Mouse (Mus musculus): ENCODE results near the gene Trim62. TPM values are rescaled to one million over a fixed set of nuclear protein-coding genes. Genes with fewer than 3 reads are reported as not detected.

The Trim62 gene
- polyA plus RNA-seq, 1 experiment from 2014 or later = 18.5 TPM

- peak overlapping the region; percentile 88 for H3K4me2 ChIP-seq (ENCODE audit: low read length)
- peak overlapping the region; percentile 44 for H3K4me3 ChIP-seq (ENCODE audit: low read depth, low read length)
- peak overlapping the region; percentile 70 for H3K9ac ChIP-seq (ENCODE audit: low read depth, low read length)
- no peaks in the 10 kb centered on the region for H3K9me3 ChIP-seq (replicated peaks; ENCODE audit: control insufficient read depth, low read length, poor library complexity, severe bottlenecking)
- H3K36me3 ChIP-seq (ENCODE audit: control insufficient read depth, insufficient read depth, low read length) = no peaks in the 10 kb centered on the region
- peaks cover 8% of the 10 kb centered on the region for H3K4me1 ChIP-seq (ENCODE audit: control insufficient read depth, insufficient read depth, low read length)
- 14% methylated on average over 36 of the region's 36 CpGs for WGBS
- peak; percentile 93 for ATAC-seq
- H3K27ac ChIP-seq (ENCODE audit: low read length) = peak overlapping the region; percentile 41; the same call in 1 of the 2 replicates
- H3K27me3 ChIP-seq (ENCODE audit: control insufficient read depth, insufficient read depth, low read depth, low read length) = peaks cover 15% of the 10 kb centered on the region
Observed at GRCm38 (mm10) chr4:128924841-128925606, 41.6 kb downstream of the Trim62 start.

- no peak overlapping the region for H3K4me2 ChIP-seq (ENCODE audit: low read length)
- no peak for ATAC-seq
- H3K4me1 ChIP-seq (ENCODE audit: control insufficient read depth, insufficient read depth, low read length) = no peaks in the 10 kb centered on the region
- H3K4me3 ChIP-seq (ENCODE audit: low read depth, low read length) = no peak overlapping the region
- H3K9me3 ChIP-seq (replicated peaks; ENCODE audit: control insufficient read depth, low read length, poor library complexity, severe bottlenecking) = no peaks in the 10 kb centered on the region
- no peak overlapping the region for H3K9ac ChIP-seq (ENCODE audit: low read depth, low read length)
- no peaks in the 10 kb centered on the region for H3K27me3 ChIP-seq (ENCODE audit: control insufficient read depth, insufficient read depth, low read depth, low read length)
- no peaks in the 10 kb centered on the region for H3K36me3 ChIP-seq (ENCODE audit: control insufficient read depth, insufficient read depth, low read length)
- 80% methylated on average over 7 of the region's 7 CpGs for WGBS
- H3K27ac ChIP-seq (ENCODE audit: low read length) = no peak overlapping the region
Observed at GRCm38 (mm10) chr4:128932783-128933182, 49.4 kb downstream of the Trim62 start.

- Histone ChIP-seq H3K36me3 (ENCODE audit: control insufficient read depth, insufficient read depth, low read length) (no peaks in the 10 kb centered on the region), H3K9ac (ENCODE audit: low read depth, low read length) (no peak overlapping the region), H3K9me3 (replicated peaks; ENCODE audit: control insufficient read depth, low read length, poor library complexity, severe bottlenecking) (no peaks in the 10 kb centered on the region), H3K27me3 (ENCODE audit: control insufficient read depth, insufficient read depth, low read depth, low read length) (no peaks in the 10 kb centered on the region), H3K4me1 (ENCODE audit: control insufficient read depth, insufficient read depth, low read length) (no peaks in the 10 kb centered on the region), H3K27ac (ENCODE audit: low read length) (no peak overlapping the region), H3K4me2 (ENCODE audit: low read length) (no peak overlapping the region), H3K4me3 (ENCODE audit: low read depth, low read length) (no peak overlapping the region)
- 72% methylated on average over 5 of the region's 5 CpGs for WGBS
- ATAC-seq = no peak
Observed at GRCm38 (mm10) chr4:128935595-128935994, 52.2 kb downstream of the Trim62 start.

GRCm38 (mm10) chr4:128942346-128942745 is 59.0 kb downstream of the Trim62 start:
- Histone ChIP-seq H3K4me2 (ENCODE audit: low read length) (no peak overlapping the region), H3K4me1 (ENCODE audit: control insufficient read depth, insufficient read depth, low read length) (no peaks in the 10 kb centered on the region), H3K9me3 (replicated peaks; ENCODE audit: control insufficient read depth, low read length, poor library complexity, severe bottlenecking) (no peaks in the 10 kb centered on the region), H3K27ac (ENCODE audit: low read length) (no peak overlapping the region), H3K9ac (ENCODE audit: low read depth, low read length) (no peak overlapping the region), H3K36me3 (ENCODE audit: control insufficient read depth, insufficient read depth, low read length) (no peaks in the 10 kb centered on the region), H3K4me3 (ENCODE audit: low read depth, low read length) (no peak overlapping the region), H3K27me3 (ENCODE audit: control insufficient read depth, insufficient read depth, low read depth, low read length) (no peaks in the 10 kb centered on the region)
- no peak for ATAC-seq
- 57% methylated on average over 3 of the region's 3 CpGs for WGBS

GRCm38 (mm10) chr4:128946736-128947135 is 63.4 kb downstream of the Trim62 start:
- no peak for ATAC-seq

GRCm38 (mm10) chr4:128947326-128947933 is 64.0 kb downstream of the Trim62 start:
- ATAC-seq = no peak
- H3K4me3 ChIP-seq (ENCODE audit: low read depth, low read length) = no peak overlapping the region
- WGBS = 16% methylated on average over 18 of the region's 18 CpGs
- H3K4me2 ChIP-seq (ENCODE audit: low read length) = peak overlapping the region; percentile 35; the same call in 1 of the 2 replicates
- no peaks in the 10 kb centered on the region for H3K9me3 ChIP-seq (replicated peaks; ENCODE audit: control insufficient read depth, low read length, poor library complexity, severe bottlenecking)
- no peak overlapping the region for H3K9ac ChIP-seq (ENCODE audit: low read depth, low read length)
- no peaks in the 10 kb centered on the region for H3K27me3 ChIP-seq (ENCODE audit: control insufficient read depth, insufficient read depth, low read depth, low read length)
- no peak overlapping the region for H3K27ac ChIP-seq (ENCODE audit: low read length)
- H3K36me3 ChIP-seq (ENCODE audit: control insufficient read depth, insufficient read depth, low read length) = no peaks in the 10 kb centered on the region
- H3K4me1 ChIP-seq (ENCODE audit: control insufficient read depth, insufficient read depth, low read length) = no peaks in the 10 kb centered on the region

More at GRCm38 (mm10) chr4:128946736-128947135, 63.4 kb downstream of the Trim62 start:
- WGBS = 75% methylated on average over 9 of the region's 9 CpGs
- H3K36me3 ChIP-seq (ENCODE audit: control insufficient read depth, insufficient read depth, low read length) = no peaks in the 10 kb centered on the region
- no peak overlapping the region for H3K4me2 ChIP-seq (ENCODE audit: low read length)
- H3K4me3 ChIP-seq (ENCODE audit: low read depth, low read length) = no peak overlapping the region
- no peaks in the 10 kb centered on the region for H3K4me1 ChIP-seq (ENCODE audit: control insufficient read depth, insufficient read depth, low read length)
- H3K27me3 ChIP-seq (ENCODE audit: control insufficient read depth, insufficient read depth, low read depth, low read length) = no peaks in the 10 kb centered on the region
- no peak overlapping the region for H3K9ac ChIP-seq (ENCODE audit: low read depth, low read length)
- no peak overlapping the region for H3K27ac ChIP-seq (ENCODE audit: low read length)
- H3K9me3 ChIP-seq (replicated peaks; ENCODE audit: control insufficient read depth, low read length, poor library complexity, severe bottlenecking) = no peaks in the 10 kb centered on the region

GRCm38 (mm10) chr4:128948137-128948674 is 64.8 kb downstream of the Trim62 start:
- no peak overlapping the region for H3K4me2 ChIP-seq (ENCODE audit: low read length)
- no peak overlapping the region for H3K4me3 ChIP-seq (ENCODE audit: low read depth, low read length)
- H3K27me3 ChIP-seq (ENCODE audit: control insufficient read depth, insufficient read depth, low read depth, low read length) = no peaks in the 10 kb centered on the region
- H3K36me3 ChIP-seq (ENCODE audit: control insufficient read depth, insufficient read depth, low read length) = no peaks in the 10 kb centered on the region
- H3K9ac ChIP-seq (ENCODE audit: low read depth, low read length) = no peak overlapping the region
- no peak for ATAC-seq
- 26% methylated on average over 6 of the region's 6 CpGs for WGBS
- H3K9me3 ChIP-seq (replicated peaks; ENCODE audit: control insufficient read depth, low read length, poor library complexity, severe bottlenecking) = no peaks in the 10 kb centered on the region
- H3K27ac ChIP-seq (ENCODE audit: low read length) = no peak overlapping the region
- no peaks in the 10 kb centered on the region for H3K4me1 ChIP-seq (ENCODE audit: control insufficient read depth, insufficient read depth, low read length)

GRCm38 (mm10) chr4:128949470-128950005 is 66.2 kb downstream of the Trim62 start:
- H3K9me3 ChIP-seq (replicated peaks; ENCODE audit: control insufficient read depth, low read length, poor library complexity, severe bottlenecking) = no peaks in the 10 kb centered on the region
- ATAC-seq = no peak
- H3K4me2 ChIP-seq (ENCODE audit: low read length) = no peak overlapping the region
- no peaks in the 10 kb centered on the region for H3K4me1 ChIP-seq (ENCODE audit: control insufficient read depth, insufficient read depth, low read length)
- 52% methylated on average over 15 of the region's 15 CpGs for WGBS
- no peaks in the 10 kb centered on the region for H3K36me3 ChIP-seq (ENCODE audit: control insufficient read depth, insufficient read depth, low read length)
- no peak overlapping the region for H3K27ac ChIP-seq (ENCODE audit: low read length)
- H3K4me3 ChIP-seq (ENCODE audit: low read depth, low read length) = no peak overlapping the region
- no peak overlapping the region for H3K9ac ChIP-seq (ENCODE audit: low read depth, low read length)
- H3K27me3 ChIP-seq (ENCODE audit: control insufficient read depth, insufficient read depth, low read depth, low read length) = no peaks in the 10 kb centered on the region

GRCm38 (mm10) chr4:128950461-128950860 is 67.1 kb downstream of the Trim62 start:
- Histone ChIP-seq H3K36me3 (ENCODE audit: control insufficient read depth, insufficient read depth, low read length) (no peaks in the 10 kb centered on the region), H3K27ac (ENCODE audit: low read length) (no peak overlapping the region), H3K9ac (ENCODE audit: low read depth, low read length) (no peak overlapping the region), H3K4me1 (ENCODE audit: control insufficient read depth, insufficient read depth, low read length) (0 out of 2 replicates have a peak, but pooled peaks cover 4% of the 10 kb centered on the region), H3K4me2 (ENCODE audit: low read length) (no peak overlapping the region), H3K4me3 (ENCODE audit: low read depth, low read length) (no peak overlapping the region), H3K27me3 (ENCODE audit: control insufficient read depth, insufficient read depth, low read depth, low read length) (no peaks in the 10 kb centered on the region), H3K9me3 (replicated peaks; ENCODE audit: control insufficient read depth, low read length, poor library complexity, severe bottlenecking) (no peaks in the 10 kb centered on the region)
- ATAC-seq = no peak
- 75% methylated on average over 5 of the region's 5 CpGs for WGBS
